Mouse (Mus musculus) heart, postnatal 0 days (tissue): ENCODE results near the gene Serpinf2.

Source experiments
- CTCF ChIP-seq: IDR thresholded peaks from 2 replicates; pipeline ENCODE4 v1.5.1; 2016; ENCODE audit warnings: antibody characterized with exemption, control low read depth, low read depth
- EP300 ChIP-seq: IDR thresholded peaks from 2 replicates; pipeline ENCODE4 v1.6.1; 2016; ENCODE audit warnings: antibody characterized with exemption, low read depth

GRCm38 (mm10) chr11:75460103-75460843 is 20.9 kb upstream of the Serpinf2 start:
- no peak for TF ChIP-seq CTCF
- TF ChIP-seq EP300, result no peak; the same call in 1 of the 2 replicates
